Mouse (Mus musculus): ENCODE data around the gene Fam240a.

The Fam240a gene

GRCm38 (mm10) chr9:110916786-110917185, at the start of gene Fam240a:
TSS of gene Fam240a (minus strand) at chr9:110916861.
- no peak for DNase-seq (ENCODE audit: low spot score in 2 of 2)

GRCm38 (mm10) chr9:110965910-110966231, 49.2 kb upstream of the Fam240a start:
- DNase-seq (ENCODE audit: low spot score in 2 of 2) = no peak

- DNase-seq (ENCODE audit: low spot score in 2 of 2) = no peak
Measured at GRCm38 (mm10) chr9:110965062-110965909, 48.6 kb upstream of the Fam240a start.

- DNase-seq (ENCODE audit: low spot score in 2 of 2) = no peak
Measured at GRCm38 (mm10) chr9:110963566-110964115, 47.0 kb upstream of the Fam240a start.

- DNase-seq (ENCODE audit: low spot score in 2 of 2) = no peak
Measured at GRCm38 (mm10) chr9:110961386-110961785, 44.7 kb upstream of the Fam240a start.

GRCm38 (mm10) chr9:110960230-110961149, 43.8 kb upstream of the Fam240a start:
- no peak for DNase-seq (ENCODE audit: low spot score in 2 of 2)

- DNase-seq (ENCODE audit: low spot score in 2 of 2) = no peak
Measured at GRCm38 (mm10) chr9:110959669-110960068, 43.0 kb upstream of the Fam240a start.

GRCm38 (mm10) chr9:110955962-110956361, 39.3 kb upstream of the Fam240a start:
- DNase-seq (ENCODE audit: low spot score in 2 of 2) = no peak

GRCm38 (mm10) chr9:110954681-110955445, 38.2 kb upstream of the Fam240a start:
- DNase-seq (ENCODE audit: low spot score in 2 of 2) = no peak

- peak; percentile 51 to 64 for DNase-seq (ENCODE audit: low spot score in 2 of 2)
Measured at GRCm38 (mm10) chr9:110953550-110954461, 37.1 kb upstream of the Fam240a start.

- no peak for DNase-seq (ENCODE audit: low spot score in 2 of 2)
Measured at GRCm38 (mm10) chr9:110952931-110953549, 36.4 kb upstream of the Fam240a start.

- no peak for DNase-seq (ENCODE audit: low spot score in 2 of 2)
Measured at GRCm38 (mm10) chr9:110952398-110952797, 35.7 kb upstream of the Fam240a start.

- no peak for DNase-seq (ENCODE audit: low spot score in 2 of 2)
Measured at GRCm38 (mm10) chr9:110951866-110952265, 35.2 kb upstream of the Fam240a start.

- no peak for DNase-seq (ENCODE audit: low spot score in 2 of 2)
Measured at GRCm38 (mm10) chr9:110951397-110951796, 34.7 kb upstream of the Fam240a start, which contains the start of gene Lrrc2. TSS of gene Lrrc2 (plus strand) at chr9:110951545.

GRCm38 (mm10) chr9:110950109-110950508, 33.4 kb upstream of the Fam240a start:
- no peak for DNase-seq (ENCODE audit: low spot score in 2 of 2)

GRCm38 (mm10) chr9:110948813-110949310, 32.2 kb upstream of the Fam240a start:
- no peak for DNase-seq (ENCODE audit: low spot score in 2 of 2)

- no peak for DNase-seq (ENCODE audit: low spot score in 2 of 2)
Measured at GRCm38 (mm10) chr9:110947900-110948299, 31.2 kb upstream of the Fam240a start.

GRCm38 (mm10) chr9:110947261-110947661, 30.6 kb upstream of the Fam240a start:
- no peak for DNase-seq (ENCODE audit: low spot score in 2 of 2)

- DNase-seq (ENCODE audit: low spot score in 2 of 2) = no peak
Measured at GRCm38 (mm10) chr9:110946548-110947044, 29.9 kb upstream of the Fam240a start.

GRCm38 (mm10) chr9:110945926-110946325, 29.3 kb upstream of the Fam240a start, which contains the start of gene Tdgf1:
TSS of gene Tdgf1 (minus strand) at chr9:110946158.
- no peak for DNase-seq (ENCODE audit: low spot score in 2 of 2)

Measured in frontal cortex, postnatal 25 days (tissue).